Mouse (Mus musculus): ENCODE results near the gene Wnt2b.

DNA sequence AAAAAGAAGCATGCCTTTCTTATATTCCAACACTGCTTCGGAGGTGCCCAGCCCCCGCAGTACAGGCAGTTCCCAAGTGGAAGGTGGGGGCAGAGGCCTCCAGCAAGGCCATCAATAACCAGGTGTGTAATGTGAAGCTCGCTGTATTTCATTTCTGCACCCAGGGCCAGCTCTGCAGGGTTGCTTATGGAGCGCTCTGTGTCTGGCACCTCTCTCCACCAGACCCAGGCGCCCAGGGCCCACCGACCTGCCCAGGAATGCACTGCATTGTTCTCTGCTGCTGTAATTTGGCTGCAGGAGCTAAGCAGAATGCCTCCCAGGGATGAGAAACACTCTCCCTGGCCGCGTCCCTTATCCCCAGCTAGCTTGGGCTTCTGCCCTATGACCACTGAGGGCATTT lies 18.4 kb downstream of the Wnt2b start:
- TF ChIP-seq TAL1 (IDR thresholded peaks at IDR 0.05; ENCODE audit: low read length) (no peak), GATA1 (IDR thresholded peaks at IDR 0.05; ENCODE audit: low read length) (no peak)

Measured in erythroblast, embryonic 14.5 days (primary cell).